Mouse (Mus musculus) testis, adult 2 months (tissue): ENCODE measurements around the gene Slc5a6.

ENCODE experiments used
- CTCF ChIP-seq: fragments of 200-500 bp; IDR thresholded peaks from 2 replicates; pipeline ENCODE4 v1.5.1; 2012; ENCODE audit warnings: low read depth, mild to moderate bottlenecking, inconsistent platforms, low read length, moderate library complexity; ENCODE audit not compliant: control insufficient read depth, insufficient read depth, insufficient replicate concordance
- POLR2A ChIP-seq: fragments of 200-500 bp; IDR thresholded peaks from 2 replicates; pipeline ENCODE4 v1.6.1; 2012; ENCODE audit warnings: low read depth, mild to moderate bottlenecking, inconsistent platforms, low read length, moderate library complexity; ENCODE audit not compliant: control insufficient read depth

DNA sequence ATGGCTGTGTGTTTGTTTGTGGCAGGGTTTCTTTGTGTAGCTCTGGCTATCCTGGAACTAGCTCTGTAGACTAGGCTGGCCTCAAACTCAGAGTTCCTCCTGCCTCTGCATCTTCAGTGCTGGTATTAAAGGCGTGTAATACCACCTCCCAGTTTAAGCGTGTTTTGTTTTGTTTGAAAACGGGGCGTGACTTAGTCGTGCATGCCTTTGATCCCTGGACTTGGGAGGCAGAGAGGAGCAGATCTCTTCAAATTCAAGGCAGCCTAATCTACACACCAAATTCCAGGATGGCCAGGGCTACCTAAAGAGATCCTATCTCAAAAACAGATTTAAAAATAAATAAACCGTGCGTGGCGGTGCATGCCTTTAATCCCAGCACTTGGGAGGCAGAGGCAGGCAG, 17.2 kb downstream of the Slc5a6 start:
- TF ChIP-seq CTCF (no peak), POLR2A (no peak)
